Mouse (Mus musculus) heart, postnatal 25 days (tissue): ENCODE measurements around the gene Hivep3. TPM values are rescaled to one million over a fixed set of nuclear protein-coding genes. Genes with fewer than 3 reads are reported as not detected.

ENCODE experiments used
- DNase-seq: peaks from one replicate; pipeline ENCODE4 v3.0.0; 2022; ENCODE audit warnings: low spot score
- intact Hi-C: fragments of 180-260 bp; cut with DNase I; formaldehyde crosslinking; loops from one replicate; pipeline ENCODE4 v1.15.1; 2025
- total RNA-seq, 2 experiments: library from RNA; stranded (reverse); gene quantifications; 2 replicates each; pipeline ENCODE4 v1.2.3; 2021

The Hivep3 gene
- total RNA-seq, 2 experiments from 2014 or later = 5.1 to 5.2 TPM

DNA sequence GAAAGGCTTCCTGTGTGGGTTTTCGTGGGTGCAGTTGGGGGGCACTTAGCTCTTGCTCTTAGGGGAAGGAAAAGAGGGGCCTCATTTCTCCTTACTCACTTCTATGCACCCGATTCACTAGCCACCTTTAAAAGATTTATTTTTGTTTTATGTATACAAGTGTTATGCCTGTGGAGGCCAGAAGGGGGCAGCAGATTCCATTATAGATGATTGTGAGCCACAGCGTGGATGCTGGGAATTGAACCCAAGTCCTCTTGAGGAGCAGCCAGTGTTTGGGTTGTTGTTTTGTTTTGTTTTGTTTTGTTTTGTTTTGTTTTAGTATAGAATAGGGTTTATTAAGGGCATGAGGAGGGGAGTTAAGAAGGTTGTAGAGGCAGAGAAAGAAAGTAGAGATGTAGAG lies 189.8 kb downstream of the Hivep3 start:
- intact Hi-C loops = loop anchor here (2.0 to 5.0 kb wide), 3 partner anchors 109 to 204 kb away; no protein-coding TSS in a partner anchor
- DNase-seq = no peak

DNA sequence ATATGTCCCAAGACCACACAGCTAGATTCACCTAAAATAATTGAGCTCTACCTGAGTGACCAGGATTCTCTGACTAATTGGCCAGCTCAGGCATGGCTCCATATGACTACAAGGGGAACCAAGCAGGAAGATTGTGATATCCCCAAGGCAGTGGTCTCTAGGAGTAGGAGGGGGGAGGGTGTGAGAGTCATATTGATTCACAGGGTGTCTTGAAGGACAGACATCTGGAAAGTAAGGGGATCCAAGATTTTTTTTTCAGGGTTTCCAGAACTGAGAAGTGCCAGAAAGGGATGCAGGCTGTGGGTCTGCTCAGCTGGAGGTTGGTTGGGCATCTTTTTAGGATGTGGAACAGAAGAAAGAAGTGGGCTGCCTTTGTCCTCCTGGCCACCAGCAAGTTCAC lies 191.5 kb downstream of the Hivep3 start:
- intact Hi-C loops = no loop called here
- no peak for DNase-seq

- intact Hi-C loops = no loop called here
- no peak for DNase-seq
Observed at GRCm38 (mm10) chr4:119931923-119932322, 198.3 kb downstream of the Hivep3 start.

GRCm38 (mm10) chr4:119932549-119933257 lies 199.1 kb downstream of the Hivep3 start:
- DNase-seq = no peak
- intact Hi-C loops = no loop called here

- intact Hi-C loops = no loop called here
- DNase-seq = no peak
Observed at GRCm38 (mm10) chr4:119934901-119935300, 201.3 kb downstream of the Hivep3 start.

DNA sequence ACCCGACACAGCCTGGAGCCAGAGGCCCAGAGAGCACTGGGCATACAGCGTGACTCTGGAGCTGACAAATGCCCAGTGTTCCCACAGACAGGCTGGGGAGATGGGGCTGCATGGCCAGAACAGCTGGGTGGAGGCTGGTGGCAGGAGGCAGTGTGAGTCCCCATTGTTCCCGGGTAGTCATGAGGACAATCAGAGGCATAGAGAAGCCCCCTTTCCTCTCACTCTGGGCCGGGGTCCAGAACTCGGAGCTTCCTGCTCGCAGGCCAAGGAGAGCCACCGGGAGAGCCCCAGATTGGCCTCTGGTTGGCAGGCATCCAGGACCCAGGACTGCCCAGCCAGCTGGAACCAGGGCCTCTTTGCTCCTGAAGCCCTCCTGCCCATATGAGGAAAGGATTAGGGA lies 204.3 kb downstream of the Hivep3 start:
- intact Hi-C loops = no loop called here
- no peak for DNase-seq

DNA sequence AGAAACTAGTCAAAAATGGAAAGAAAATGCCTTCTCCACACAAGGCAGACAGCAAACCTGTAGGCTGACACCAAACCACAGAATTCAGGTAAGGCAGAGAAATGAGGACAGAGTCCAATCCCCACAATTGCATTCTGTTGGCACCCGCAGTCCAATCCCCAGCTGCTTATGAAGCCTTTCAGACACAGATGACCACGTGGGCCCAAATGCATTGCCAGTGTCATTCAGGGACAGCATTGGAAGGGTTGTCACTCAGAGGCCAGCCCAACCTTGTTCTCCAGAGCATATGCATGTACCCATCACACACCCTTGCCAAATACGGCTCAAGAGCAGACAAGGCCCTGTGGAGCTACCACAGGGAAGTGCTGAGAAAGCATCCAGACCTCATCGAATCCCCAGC lies 204.9 kb downstream of the Hivep3 start:
- DNase-seq = no peak
- intact Hi-C loops = no loop called here

GRCm38 (mm10) chr4:119939786-119940185 lies 206.2 kb downstream of the Hivep3 start:
- no peak for DNase-seq
- intact Hi-C loops = no loop called here

DNA sequence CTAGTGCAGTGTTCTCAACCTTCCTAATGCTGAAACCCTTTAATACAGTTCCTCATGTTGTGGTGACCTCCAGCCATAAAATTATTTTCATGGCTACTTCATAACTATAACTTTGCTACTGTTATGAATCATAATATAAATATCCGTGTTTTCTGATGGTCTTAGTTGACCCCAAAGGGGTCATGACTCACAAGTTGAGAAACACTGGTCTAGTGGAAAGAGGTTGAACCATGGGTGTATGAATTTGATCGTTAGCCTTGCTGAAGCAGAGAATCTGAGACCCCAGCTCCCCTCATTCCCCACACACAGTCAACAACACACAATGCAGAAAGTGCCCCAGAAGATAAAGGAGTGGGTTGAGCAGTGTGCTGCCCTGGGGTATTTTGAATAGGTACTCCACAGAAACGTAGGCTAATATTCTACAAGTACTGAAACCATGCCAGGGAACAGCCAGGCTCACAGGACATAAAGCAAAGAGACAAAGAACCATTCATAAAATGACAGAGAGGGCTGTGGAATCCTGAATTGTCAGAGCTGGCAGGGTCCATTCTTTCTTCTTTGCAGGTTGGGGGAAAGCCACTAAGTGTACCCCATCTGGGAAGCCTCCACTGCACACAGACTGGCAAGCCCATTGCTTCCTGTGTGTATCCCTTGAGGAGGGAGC lies 212.8 kb downstream of the Hivep3 start:
- no peak for DNase-seq
- intact Hi-C loops = no loop called here

GRCm38 (mm10) chr4:119947232-119948162 lies 213.9 kb downstream of the Hivep3 start:
- no peak for DNase-seq
- intact Hi-C loops = no loop called here

GRCm38 (mm10) chr4:119948406-119948805 lies 214.8 kb downstream of the Hivep3 start:
- DNase-seq = no peak
- intact Hi-C loops = no loop called here

- intact Hi-C loops = no loop called here
Observed at GRCm38 (mm10) chr4:119948922-119949614, 215.5 kb downstream of the Hivep3 start.

GRCm38 (mm10) chr4:119950181-119950580 lies 216.6 kb downstream of the Hivep3 start:
- intact Hi-C loops = no loop called here
- no peak for DNase-seq

More at GRCm38 (mm10) chr4:119948922-119949614, 215.5 kb downstream of the Hivep3 start:
- DNase-seq = no peak

- no peak for DNase-seq
- intact Hi-C loops = no loop called here
Observed at GRCm38 (mm10) chr4:119951081-119951480, 217.5 kb downstream of the Hivep3 start.

GRCm38 (mm10) chr4:119955008-119955407 lies 221.4 kb downstream of the Hivep3 start:
- intact Hi-C loops = no loop called here
- DNase-seq = no peak

GRCm38 (mm10) chr4:119957970-119958369 lies 224.4 kb downstream of the Hivep3 start:
- DNase-seq = no peak
- intact Hi-C loops = no loop called here

DNA sequence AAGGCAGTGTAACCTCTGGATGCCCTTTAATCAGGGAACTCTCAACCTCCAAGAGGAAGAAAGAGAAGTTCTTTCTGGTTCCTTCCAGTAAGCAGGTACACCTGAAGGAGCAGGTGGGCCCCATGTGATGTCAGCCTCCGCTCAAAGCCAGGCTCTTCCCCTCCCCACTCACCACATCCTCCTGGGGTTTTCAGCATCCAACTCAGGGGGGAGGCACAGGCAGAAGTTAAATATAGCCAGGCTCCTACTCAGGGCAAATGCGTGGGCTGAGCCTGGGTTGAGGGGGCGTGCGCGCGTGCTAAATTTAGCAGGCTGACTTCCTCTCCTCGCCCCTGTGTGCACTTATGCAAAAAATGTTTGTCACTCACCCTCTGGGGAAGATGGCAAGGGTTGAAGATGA lies 225.7 kb downstream of the Hivep3 start:
- intact Hi-C loops = no loop called here
- DNase-seq = no peak

- intact Hi-C loops = no loop called here
Observed at GRCm38 (mm10) chr4:119959873-119960272, 226.3 kb downstream of the Hivep3 start.

GRCm38 (mm10) chr4:119960523-119960922 lies 226.9 kb downstream of the Hivep3 start:
- no peak for DNase-seq
- intact Hi-C loops = no loop called here

More at GRCm38 (mm10) chr4:119959873-119960272, 226.3 kb downstream of the Hivep3 start:
- DNase-seq = no peak

DNA sequence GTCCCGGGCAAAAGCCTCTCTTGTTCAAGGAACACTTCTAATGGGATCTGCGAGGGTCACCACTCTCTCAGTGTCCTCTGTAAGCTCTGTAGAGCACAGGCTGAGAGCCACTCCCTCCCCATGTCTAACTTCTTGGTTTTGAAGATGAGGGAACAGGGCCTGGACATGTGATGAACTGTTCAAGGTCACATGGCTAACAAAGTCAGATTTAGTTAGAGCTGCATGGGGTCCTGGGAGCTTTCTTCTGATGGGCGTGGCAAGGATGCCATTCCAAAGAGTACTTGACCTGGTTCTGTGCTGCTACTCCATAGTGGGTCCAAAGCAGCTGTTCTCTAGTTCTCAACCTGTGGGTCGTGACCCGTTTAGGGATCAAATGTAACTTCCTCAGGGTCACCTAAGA lies 227.6 kb downstream of the Hivep3 start:
- no peak for DNase-seq
- intact Hi-C loops = no loop called here
